Mouse (Mus musculus) monocyte, adult 2 months (primary cell): Measurements from ENCODE around the gene Arhgap28.

Experiments
- DNase-seq, 2 experiments: peaks; one replicate each; pipeline ENCODE4 v3.0.0; 2022; ENCODE audit warnings: low spot score in 2 of 2, low read depth in 1 of 2

The Arhgap28 gene

DNA sequence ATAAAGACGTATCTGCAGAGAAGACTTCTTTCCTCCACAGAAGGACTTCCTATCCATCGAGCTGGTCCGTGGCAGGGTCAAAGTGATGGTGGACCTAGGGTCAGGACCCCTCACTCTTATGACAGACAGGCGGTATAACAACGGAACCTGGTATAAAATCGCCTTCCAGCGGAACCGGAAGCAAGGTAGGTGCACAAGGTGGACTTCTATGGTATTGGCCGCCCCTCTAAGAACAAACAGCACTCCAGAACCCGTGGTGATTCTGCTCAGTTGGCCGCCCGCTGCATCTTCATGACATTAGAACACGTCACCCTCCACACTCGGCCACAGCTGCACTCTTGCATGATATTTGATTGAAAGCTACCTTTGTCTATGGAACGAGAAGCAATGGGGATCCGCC lies 194.7 kb downstream of the Arhgap28 start:
- DNase-seq = no peak
